Mouse (Mus musculus) liver, postnatal 0 days (tissue): ENCODE data around the gene Kifc3.

Experiments used
- CTCF ChIP-seq: sonication (generic); IDR thresholded peaks from 2 replicates; pipeline ENCODE4 v1.5.1; 2016; ENCODE audit warnings: antibody characterized with exemption, low read depth
- EP300 ChIP-seq: IDR thresholded peaks from 2 replicates; pipeline ENCODE4 v1.6.1; 2016; ENCODE audit warnings: antibody characterized with exemption, low read depth, mild to moderate bottlenecking

- no peak for TF ChIP-seq CTCF
- no peak for TF ChIP-seq EP300
Observed at GRCm38 (mm10) chr8:95226251-95227150, 23.9 kb upstream of the Kifc3 start.
